Mouse (Mus musculus) neural tube, embryonic 13.5 days (tissue): ENCODE data around the gene Fam83b. TPM values are rescaled to one million over a fixed set of nuclear protein-coding genes. Genes with fewer than 3 reads are reported as not detected.

Source experiments
- ATAC-seq: fragments of 200-750 bp; cut with Nextera tagmentation; 2 replicates; pipeline ENCODE4 v1.8.0; 2017; ENCODE audit warnings: low read depth, mild to moderate bottlenecking, moderate TSS enrichment, moderate library complexity
- H3K27ac ChIP-seq: fragments of 300-500 bp; sonication (generic); replicated peaks from 2 replicates; pipeline ENCODE4 v1.5.1; 2015; ENCODE audit warnings: moderate library complexity, mild to moderate bottlenecking, inconsistent platforms
- H3K27me3 ChIP-seq: fragments of 300-500 bp; sonication (generic); 2 replicates; pipeline ENCODE4 v1.6.1; 2015; ENCODE audit warnings: mild to moderate bottlenecking, inconsistent platforms
- H3K36me3 ChIP-seq: fragments of 300-500 bp; sonication (generic); 2 replicates; pipeline ENCODE4 v1.6.1; 2015; ENCODE audit warnings: mild to moderate bottlenecking, inconsistent platforms
- H3K4me1 ChIP-seq: fragments of 300-500 bp; sonication (generic); replicated peaks from 2 replicates; pipeline ENCODE4 v1.6.1; 2015; ENCODE audit warnings: inconsistent platforms
- H3K4me2 ChIP-seq: fragments of 300-500 bp; sonication (generic); 2 replicates; pipeline ENCODE4 v1.6.1; 2015; ENCODE audit warnings: inconsistent platforms, mild to moderate bottlenecking, moderate library complexity
- H3K4me3 ChIP-seq: fragments of 300-500 bp; sonication (generic); 2 replicates; pipeline ENCODE4 v1.5.1; 2015; ENCODE audit warnings: mild to moderate bottlenecking, inconsistent platforms
- H3K9ac ChIP-seq: fragments of 300-500 bp; sonication (generic); 2 replicates; pipeline ENCODE4 v1.6.1; 2015; ENCODE audit warnings: moderate library complexity, mild to moderate bottlenecking, inconsistent platforms
- H3K9me3 ChIP-seq: fragments of 300-500 bp; sonication (generic); 2 replicates; pipeline ENCODE4 v1.6.1; 2016; ENCODE audit warnings: inconsistent platforms
- WGBS: fragments of 180-500 bp; shearing (Covaris S2); methylation state at CpG from one replicate; pipeline ENCODE4 v1.1.7; 2015; 5-methylcytosine and 5-hydroxymethylcytosine counted together
- polyA plus RNA-seq: library from polyadenylated mRNA; unstranded; fragments of >200 nt; fragmentation: Nextera tagmentation; extraction: Ambion mirVana; gene quantifications from 2 replicates; pipeline ENCODE4 v1.2.1, GENCODE M21; 2015

Fam83b gene
- polyA plus RNA-seq, 1 experiment from 2014 or later = 0.06 TPM

GRCm38 (mm10) chr9:76553758-76554157, 13.2 kb downstream of the Fam83b start:
- H3K27me3 ChIP-seq = no peaks in the 10 kb centered on the region
- no peak overlapping the region for H3K4me3 ChIP-seq
- H3K27ac ChIP-seq = no peak overlapping the region
- WGBS = 67% methylated on average over 2 of the region's 2 CpGs
- H3K36me3 ChIP-seq = no peaks in the 10 kb centered on the region
- no peak overlapping the region for H3K9ac ChIP-seq
- ATAC-seq = no peak
- H3K4me1 ChIP-seq = no peaks in the 10 kb centered on the region
- no peak overlapping the region for H3K4me2 ChIP-seq
- H3K9me3 ChIP-seq = no peaks in the 10 kb centered on the region

GRCm38 (mm10) chr9:76553115-76553514, 13.8 kb downstream of the Fam83b start:
- Histone ChIP-seq H3K4me1 (no peaks in the 10 kb centered on the region), H3K27ac (no peak overlapping the region), H3K36me3 (no peaks in the 10 kb centered on the region), H3K4me2 (no peak overlapping the region), H3K27me3 (no peaks in the 10 kb centered on the region), H3K9me3 (no peaks in the 10 kb centered on the region), H3K4me3 (no peak overlapping the region), H3K9ac (no peak overlapping the region)
- ATAC-seq = no peak
- WGBS = 73% methylated on average over 1 of the region's 1 CpGs

- ATAC-seq = no peak
- Histone ChIP-seq H3K4me2 (no peak overlapping the region), H3K27ac (no peak overlapping the region), H3K36me3 (no peaks in the 10 kb centered on the region), H3K9me3 (no peaks in the 10 kb centered on the region), H3K27me3 (no peaks in the 10 kb centered on the region), H3K4me1 (no peaks in the 10 kb centered on the region), H3K4me3 (no peak overlapping the region), H3K9ac (no peak overlapping the region)
- WGBS = 56% methylated on average over 3 of the region's 3 CpGs
These were observed 20.2 kb downstream of the Fam83b start for GRCm38 (mm10) chr9:76546714-76547113.

GRCm38 (mm10) chr9:76540684-76541083, 26.2 kb downstream of the Fam83b start:
- WGBS = 75% methylated on average over 4 of the region's 4 CpGs

GRCm38 (mm10) chr9:76539953-76540621, 26.8 kb downstream of the Fam83b start:
- no peaks in the 10 kb centered on the region for H3K9me3 ChIP-seq
- H3K36me3 ChIP-seq = no peaks in the 10 kb centered on the region
- WGBS = 88% methylated on average over 6 of the region's 7 CpGs
- H3K4me3 ChIP-seq = no peak overlapping the region
- H3K27me3 ChIP-seq = no peaks in the 10 kb centered on the region
- no peaks in the 10 kb centered on the region for H3K4me1 ChIP-seq
- H3K27ac ChIP-seq = no peak overlapping the region
- no peak overlapping the region for H3K4me2 ChIP-seq
- no peak for ATAC-seq
- H3K9ac ChIP-seq = no peak overlapping the region

More at GRCm38 (mm10) chr9:76540684-76541083, 26.2 kb downstream of the Fam83b start:
- Histone ChIP-seq H3K27ac (no peak overlapping the region), H3K36me3 (no peaks in the 10 kb centered on the region), H3K9ac (no peak overlapping the region), H3K4me1 (no peaks in the 10 kb centered on the region), H3K9me3 (no peaks in the 10 kb centered on the region), H3K4me3 (no peak overlapping the region), H3K27me3 (no peaks in the 10 kb centered on the region), H3K4me2 (no peak overlapping the region)
- ATAC-seq = no peak

- Histone ChIP-seq H3K27me3 (no peaks in the 10 kb centered on the region), H3K27ac (no peak overlapping the region), H3K4me3 (no peak overlapping the region), H3K9ac (no peak overlapping the region), H3K4me1 (no peaks in the 10 kb centered on the region), H3K4me2 (no peak overlapping the region), H3K36me3 (no peaks in the 10 kb centered on the region), H3K9me3 (no peaks in the 10 kb centered on the region)
- ATAC-seq = no peak
- 63% methylated on average over 7 of the region's 7 CpGs for WGBS
These were observed 27.6 kb downstream of the Fam83b start for GRCm38 (mm10) chr9:76539271-76539670.

GRCm38 (mm10) chr9:76536032-76536431, 30.9 kb downstream of the Fam83b start:
- WGBS = 91% methylated on average over 9 of the region's 9 CpGs
- H3K4me3 ChIP-seq = no peak overlapping the region
- no peaks in the 10 kb centered on the region for H3K9me3 ChIP-seq
- no peaks in the 10 kb centered on the region for H3K36me3 ChIP-seq
- no peaks in the 10 kb centered on the region for H3K27me3 ChIP-seq
- H3K9ac ChIP-seq = no peak overlapping the region
- no peak for ATAC-seq
- H3K4me1 ChIP-seq = no peaks in the 10 kb centered on the region
- H3K4me2 ChIP-seq = no peak overlapping the region
- no peak overlapping the region for H3K27ac ChIP-seq

GRCm38 (mm10) chr9:76532403-76532802, 34.5 kb downstream of the Fam83b start:
- no peak overlapping the region for H3K9ac ChIP-seq
- no peak overlapping the region for H3K4me2 ChIP-seq
- H3K27me3 ChIP-seq = no peaks in the 10 kb centered on the region
- no peak overlapping the region for H3K27ac ChIP-seq
- no peak overlapping the region for H3K4me3 ChIP-seq
- H3K9me3 ChIP-seq = no peaks in the 10 kb centered on the region
- no peaks in the 10 kb centered on the region for H3K36me3 ChIP-seq
- 96% methylated on average over 3 of the region's 3 CpGs for WGBS
- no peak for ATAC-seq
- H3K4me1 ChIP-seq = no peaks in the 10 kb centered on the region

- H3K27me3 ChIP-seq = no peaks in the 10 kb centered on the region
- no peak overlapping the region for H3K27ac ChIP-seq
- no peak for ATAC-seq
- no peak overlapping the region for H3K4me3 ChIP-seq
- H3K4me1 ChIP-seq = no peaks in the 10 kb centered on the region
- no peak overlapping the region for H3K9ac ChIP-seq
- H3K9me3 ChIP-seq = no peaks in the 10 kb centered on the region
- H3K4me2 ChIP-seq = no peak overlapping the region
- 85% methylated on average over 4 of the region's 4 CpGs for WGBS
- no peaks in the 10 kb centered on the region for H3K36me3 ChIP-seq
These were observed 35.5 kb downstream of the Fam83b start for GRCm38 (mm10) chr9:76531368-76531767.

- H3K4me2 ChIP-seq = no peak overlapping the region
- H3K36me3 ChIP-seq = no peaks in the 10 kb centered on the region
- ATAC-seq = no peak
- H3K9me3 ChIP-seq = no peaks in the 10 kb centered on the region
- no peak overlapping the region for H3K9ac ChIP-seq
- H3K27me3 ChIP-seq = no peaks in the 10 kb centered on the region
- no peaks in the 10 kb centered on the region for H3K4me1 ChIP-seq
- no peak overlapping the region for H3K27ac ChIP-seq
- no peak overlapping the region for H3K4me3 ChIP-seq
These were observed 41.3 kb downstream of the Fam83b start for GRCm38 (mm10) chr9:76525592-76525991.

- ATAC-seq = no peak
- no peak overlapping the region for H3K9ac ChIP-seq
- no peaks in the 10 kb centered on the region for H3K4me1 ChIP-seq
- no peaks in the 10 kb centered on the region for H3K27me3 ChIP-seq
- no peak overlapping the region for H3K4me2 ChIP-seq
- no peak overlapping the region for H3K27ac ChIP-seq
- H3K36me3 ChIP-seq = no peaks in the 10 kb centered on the region
- no peak overlapping the region for H3K4me3 ChIP-seq
- H3K9me3 ChIP-seq = no peaks in the 10 kb centered on the region
These were observed 43.8 kb downstream of the Fam83b start for GRCm38 (mm10) chr9:76523075-76523474.

GRCm38 (mm10) chr9:76521640-76522039, 45.3 kb downstream of the Fam83b start:
- Histone ChIP-seq H3K9ac (no peak overlapping the region), H3K9me3 (no peaks in the 10 kb centered on the region), H3K4me2 (no peak overlapping the region), H3K4me1 (no peaks in the 10 kb centered on the region), H3K27me3 (no peaks in the 10 kb centered on the region), H3K36me3 (no peaks in the 10 kb centered on the region), H3K4me3 (no peak overlapping the region), H3K27ac (no peak overlapping the region)
- 81% methylated on average over 3 of the region's 3 CpGs for WGBS
- no peak for ATAC-seq

- no peak for ATAC-seq
- H3K4me3 ChIP-seq = no peak overlapping the region
- H3K4me1 ChIP-seq = no peaks in the 10 kb centered on the region
- H3K9ac ChIP-seq = no peak overlapping the region
- no peaks in the 10 kb centered on the region for H3K9me3 ChIP-seq
- no peaks in the 10 kb centered on the region for H3K27me3 ChIP-seq
- no peaks in the 10 kb centered on the region for H3K36me3 ChIP-seq
- 80% methylated on average over 1 of the region's 1 CpGs for WGBS
- no peak overlapping the region for H3K27ac ChIP-seq
- no peak overlapping the region for H3K4me2 ChIP-seq
These were observed 48.3 kb downstream of the Fam83b start for GRCm38 (mm10) chr9:76518665-76519064.
